In genomic region chr6:134606949-134607746, GRCm38 (mm10) we compare ENCODE assay signal across 8 mouse cellular contexts. TPM values are rescaled to one million over a fixed set of nuclear protein-coding genes. Genes with fewer than 3 reads are reported as not detected.
DNase-seq lines count a peak whose midpoint lies in the region; ATAC-seq lines count a peak whose summit lies in the region.

No protein-coding gene starts in this region.

- H3K4me1 ChIP-seq in forebrain, embryonic 16.5 days (replicated peaks; ENCODE audit: control insufficient read depth, insufficient read depth, low read length), result no peaks in the 10 kb centered on the region
- H3K4me1 ChIP-seq in kidney, embryonic 14.5 days (ENCODE audit: control insufficient read depth, insufficient read depth, low read length), result peaks cover 25% of the 10 kb centered on the region

- intact Hi-C loops in left cerebral cortex, postnatal 4 days (cut with DNase I), result loop anchor here (10.0 kb wide), 1 partner anchor 642 kb away; no protein-coding TSS in a partner anchor

- no peak overlapping the region for H3K4me3 ChIP-seq in forebrain, embryonic 16.5 days (replicated peaks; ENCODE audit: low read length)
- H3K4me3 ChIP-seq in kidney, embryonic 14.5 days (ENCODE audit: low read length), result no peak overlapping the region

- H3K9ac ChIP-seq in forebrain, embryonic 16.5 days (replicated peaks; ENCODE audit: low read depth, low read length), result no peak overlapping the region
- no peak overlapping the region for H3K9ac ChIP-seq in kidney, embryonic 14.5 days (ENCODE audit: low read depth, low read length)

- 49% methylated on average over 9 of the region's 9 CpGs for WGBS in forebrain, embryonic 16.5 days
- 43% methylated on average over 9 of the region's 9 CpGs for WGBS in kidney, embryonic 14.5 days

- no peaks in the 10 kb centered on the region for H3K9me3 ChIP-seq in forebrain, embryonic 16.5 days (ENCODE audit: control insufficient read depth, low read length)
- H3K9me3 ChIP-seq in kidney, embryonic 14.5 days (ENCODE audit: control insufficient read depth, low read length), result no peaks in the 10 kb centered on the region

- no peaks in the 10 kb centered on the region for H3K36me3 ChIP-seq in forebrain, embryonic 16.5 days (ENCODE audit: control insufficient read depth, insufficient read depth)
- no peaks in the 10 kb centered on the region for H3K36me3 ChIP-seq in kidney, embryonic 14.5 days (ENCODE audit: control insufficient read depth, insufficient read depth, low read length)

- peak; percentile 6 for DNase-seq in left cerebral cortex, postnatal 4 days
- no peak for DNase-seq in left cerebral cortex, adult 8-10 months (ENCODE audit: low spot score in 2 of 2)
- peak; percentile 85 for DNase-seq in adipocyte (ENCODE audit: low spot score)
- peak; percentile 85 for DNase-seq in lung, postnatal 36 days
- DNase-seq in right cerebral cortex, adult 18-20 months, result no peak
- DNase-seq in thymus, adult 18-20 months, result no peak

- no peak overlapping the region for H3K27ac ChIP-seq in forebrain, embryonic 16.5 days (ENCODE audit: low read length)
- no peak overlapping the region for H3K27ac ChIP-seq in kidney, embryonic 14.5 days (ENCODE audit: low read depth, low read length)

- no peak overlapping the region for H3K4me2 ChIP-seq in forebrain, embryonic 16.5 days (ENCODE audit: low read length)
- H3K4me2 ChIP-seq in kidney, embryonic 14.5 days (replicated peaks; ENCODE audit: low read depth, low read length), result no peak overlapping the region

- H3K27me3 ChIP-seq in forebrain, embryonic 16.5 days (replicated peaks; ENCODE audit: control insufficient read depth, insufficient read depth, low read length), result no peaks in the 10 kb centered on the region
- H3K27me3 ChIP-seq in kidney, embryonic 14.5 days (ENCODE audit: control insufficient read depth, insufficient read depth, low read length), result no peaks in the 10 kb centered on the region

- peak; percentile 36; the same call in 1 of the 2 replicates for ATAC-seq in forebrain, embryonic 16.5 days
- ATAC-seq in kidney, embryonic 14.5 days (ENCODE audit: low FRiP score, low TSS enrichment), result peak; percentile 33

RNA-seq across cellular contexts. Expression of gene Mansc1, which starts 25.1 kb away (rescaled TPM):
- 1 to 10 TPM; 1.7 to 2.0 TPM for total RNA-seq in left cerebral cortex, postnatal 4 days (2021)
- total RNA-seq in left cerebral cortex, adult 8-10 months (2022), result 10 to 100 TPM; 13.4 to 18.7 (median 14.5) TPM
- polyA plus RNA-seq in forebrain, embryonic 16.5 days (2015; fragmentation: Nextera tagmentation; extraction: Ambion mirVana), result 0.90 and 1.6 TPM in 2 replicates
- 2.8 and 5.8 TPM in 2 replicates for polyA plus RNA-seq in kidney, embryonic 14.5 days (2014; fragmentation: Nextera tagmentation; extraction: Ambion mirVana)

RNA-seq across cellular contexts. Expression of gene Borcs5, which starts 32.2 kb away (rescaled TPM):
- 10 to 100 TPM; 19.0 to 21.3 TPM for total RNA-seq in left cerebral cortex, postnatal 4 days (2021)
- total RNA-seq in left cerebral cortex, adult 8-10 months (2022), result 10 to 100 TPM; 36.1 to 41.5 (median 38.2) TPM
- polyA plus RNA-seq in forebrain, embryonic 16.5 days (2015; fragmentation: Nextera tagmentation; extraction: Ambion mirVana), result 43.8 and 47.4 TPM in 2 replicates
- polyA plus RNA-seq in kidney, embryonic 14.5 days (2014; fragmentation: Nextera tagmentation; extraction: Ambion mirVana), result 16.2 and 18.2 TPM in 2 replicates

RNA-seq across cellular contexts. Expression of gene Lrp6, which starts 40.4 kb away (rescaled TPM):
- 10 to 100 TPM; 50.1 to 51.5 TPM for total RNA-seq in left cerebral cortex, postnatal 4 days (2021)
- total RNA-seq in left cerebral cortex, adult 8-10 months (2022), result 10 to 100 TPM; 45.9 to 47.0 (median 46.4) TPM
- polyA plus RNA-seq in forebrain, embryonic 16.5 days (2015; fragmentation: Nextera tagmentation; extraction: Ambion mirVana), result 20.0 and 24.9 TPM in 2 replicates
- 32.6 and 49.7 TPM in 2 replicates for polyA plus RNA-seq in kidney, embryonic 14.5 days (2014; fragmentation: Nextera tagmentation; extraction: Ambion mirVana)

Comparison
In these comparisons a context has a peak if more than half of its experiments do, and no peak if none do; other contexts are left out.
1. DNase-seq: peak in left cerebral cortex, postnatal 4 days (single experiment), adipocyte (single experiment) and lung, postnatal 36 days (single experiment); none in left cerebral cortex, adult 8-10 months (0 of 2), right cerebral cortex, adult 18-20 months (single experiment) and thymus, adult 18-20 months (0 of 2).
2. RNA of gene Mansc1, which starts 25.1 kb away (total RNA-seq): 13.4 to 18.7 TPM in left cerebral cortex, adult 8-10 months; 1.7 to 2.0 TPM in left cerebral cortex, postnatal 4 days; every median in the first group is over 4 times any median in the second.